Mouse (Mus musculus) heart, adult 11 months (tissue): ENCODE data around the gene Golph3.

Experiments
- DNase-seq: peaks from one replicate; pipeline ENCODE4 v3.0.0; 2022

Golph3 gene

DNA sequence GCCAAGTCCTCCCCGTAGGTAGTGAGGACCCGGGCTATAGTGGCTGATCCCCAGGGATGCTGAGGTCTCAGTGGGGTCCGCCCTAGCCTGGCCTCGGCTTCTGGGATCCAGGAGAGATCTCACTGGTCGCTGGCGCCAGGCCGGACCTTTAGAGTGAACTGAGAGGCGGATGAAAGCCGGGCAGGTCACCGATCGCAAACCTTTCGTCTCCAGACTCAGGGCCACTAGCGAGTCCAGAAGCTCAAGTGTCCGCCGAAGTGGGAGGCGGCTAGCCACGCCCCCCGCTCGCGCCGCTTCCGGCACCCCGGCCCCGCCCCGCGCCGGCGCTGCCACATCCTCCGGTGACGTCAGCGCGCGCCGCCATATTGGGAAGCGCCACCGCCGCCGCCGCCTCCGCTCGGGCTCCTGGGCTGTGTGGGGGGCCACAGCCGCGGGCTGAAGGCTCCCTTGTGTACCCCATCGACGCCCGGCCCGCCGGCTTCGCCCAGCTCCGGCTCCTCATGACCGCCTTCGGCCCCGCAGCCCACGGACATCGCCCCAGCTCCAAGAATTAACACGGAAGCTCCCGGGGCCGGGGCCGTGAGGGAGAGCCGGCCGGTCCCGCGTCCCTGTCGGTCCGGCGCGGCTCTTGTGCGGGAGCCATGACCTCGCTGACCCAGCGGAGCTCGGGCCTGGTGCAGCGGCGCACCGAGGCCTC, at the start of gene Golph3:
Gene Golph3 (plus strand): TSS at position 360 of the 697 bp plus-strand sequence.
- peak; percentile 100 for DNase-seq

DNA sequence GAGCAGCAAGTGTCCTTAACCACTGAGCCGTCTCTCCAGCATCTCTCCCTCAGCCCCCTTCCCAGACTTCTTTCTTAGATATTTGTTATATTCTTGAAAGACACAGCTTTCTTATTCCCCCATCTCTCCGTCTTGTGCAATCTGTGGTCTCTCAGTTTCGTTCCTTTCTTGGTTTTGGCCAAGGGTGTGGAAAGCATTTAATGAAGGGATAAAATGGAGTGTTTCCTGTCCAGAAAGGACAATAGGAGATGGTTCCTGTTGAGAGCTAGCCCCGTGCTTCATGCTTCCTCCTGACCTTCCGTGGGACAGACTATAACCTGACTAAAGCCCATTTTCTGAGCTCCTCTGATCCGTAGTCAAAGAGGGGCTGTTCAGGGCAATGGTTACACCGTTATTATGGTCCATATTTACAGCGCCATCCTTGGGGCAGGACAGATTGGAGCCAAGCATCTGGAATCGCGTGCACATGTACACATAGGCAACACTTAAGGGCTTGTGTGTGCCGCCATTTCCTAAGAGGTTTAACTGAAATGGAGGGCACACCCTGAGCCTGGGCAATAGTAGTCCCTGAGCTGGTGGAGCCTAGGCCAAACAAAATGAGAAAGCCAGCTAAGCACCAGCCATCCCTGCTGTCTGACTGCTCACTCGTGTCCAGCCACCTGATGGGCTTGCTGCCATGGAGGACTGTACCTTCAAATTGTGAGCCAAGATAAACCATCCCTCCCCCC, 47.8 kb upstream of the Golph3 start:
- no peak for DNase-seq

DNA sequence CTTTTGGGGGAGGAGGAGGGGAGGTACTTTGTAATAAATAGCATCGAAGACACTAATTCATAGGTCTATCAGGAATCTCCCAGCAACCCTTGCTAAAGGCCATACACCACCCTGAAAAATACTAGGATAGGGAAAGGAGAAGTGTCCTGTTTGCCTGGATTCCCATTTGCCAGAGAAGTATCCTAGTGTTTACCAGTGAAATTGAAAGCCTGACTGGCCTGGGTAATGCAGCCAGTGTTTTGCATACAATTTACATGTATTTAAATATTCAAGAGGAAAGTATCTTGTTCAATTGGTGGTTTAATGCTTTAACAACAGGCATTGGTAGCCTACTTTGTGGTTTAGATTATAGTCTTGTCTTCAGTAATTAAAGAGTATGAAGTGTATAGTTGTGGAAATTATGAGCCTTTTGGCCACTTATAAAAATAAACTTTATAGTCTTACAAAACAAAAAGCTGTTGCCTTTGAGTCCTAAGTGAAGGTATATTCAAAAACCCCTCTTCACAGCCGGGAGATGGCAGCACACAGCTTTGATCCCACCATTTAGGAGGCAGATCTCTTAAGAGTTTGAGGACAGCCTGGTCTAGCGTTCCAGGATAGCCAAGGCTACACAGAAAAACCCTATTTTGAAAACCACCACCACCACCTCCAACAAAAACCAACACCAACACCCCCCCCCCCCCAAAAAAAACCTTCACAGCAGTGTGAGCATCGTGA, 47.0 kb upstream of the Golph3 start:
- no peak for DNase-seq

DNA sequence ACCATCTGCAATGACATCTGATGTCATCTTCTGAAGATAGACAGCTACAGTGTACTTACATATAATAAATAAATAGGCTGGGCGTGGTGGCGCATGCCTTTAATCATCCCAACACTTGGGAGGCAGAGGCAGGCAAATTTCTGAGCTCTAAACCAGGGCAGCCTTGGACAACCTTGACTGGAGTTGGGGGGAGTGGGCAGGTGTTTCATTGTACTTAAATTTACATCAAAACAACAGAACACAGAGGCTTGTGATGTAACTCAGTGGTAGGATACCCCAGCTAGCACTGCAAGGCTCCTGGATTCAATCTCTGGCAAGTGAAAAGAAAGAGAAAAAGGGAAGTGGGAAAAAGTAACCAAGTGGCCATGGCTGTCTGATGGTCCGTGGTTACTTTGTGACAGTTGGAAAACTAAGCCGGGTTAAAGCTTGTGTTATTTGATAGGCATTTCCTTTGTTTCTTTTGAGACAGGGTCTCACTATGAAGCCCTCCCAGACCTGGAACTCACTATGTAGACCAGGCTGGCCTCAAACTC, 46.1 kb upstream of the Golph3 start:
- no peak for DNase-seq

DNA sequence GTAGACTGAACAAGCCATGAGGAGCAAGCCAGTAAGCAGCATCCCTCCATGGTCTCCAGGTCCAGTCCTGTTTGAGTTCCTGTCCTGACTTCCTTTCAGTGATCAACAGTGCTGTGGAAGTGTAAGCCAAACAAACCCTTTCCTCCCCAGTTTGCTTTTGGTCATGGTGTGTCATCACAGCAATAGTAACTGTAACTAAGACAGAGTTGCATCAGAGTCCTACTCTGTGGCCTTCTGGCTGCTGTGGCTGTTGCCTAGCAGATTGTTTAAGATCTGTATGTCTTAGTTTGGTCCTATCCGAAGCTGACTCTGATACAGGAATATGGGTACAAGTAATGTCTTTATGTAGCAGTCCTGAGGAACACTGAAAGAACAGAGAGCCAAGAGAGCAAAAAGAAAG, 41.4 kb upstream of the Golph3 start:
- no peak for DNase-seq

DNA sequence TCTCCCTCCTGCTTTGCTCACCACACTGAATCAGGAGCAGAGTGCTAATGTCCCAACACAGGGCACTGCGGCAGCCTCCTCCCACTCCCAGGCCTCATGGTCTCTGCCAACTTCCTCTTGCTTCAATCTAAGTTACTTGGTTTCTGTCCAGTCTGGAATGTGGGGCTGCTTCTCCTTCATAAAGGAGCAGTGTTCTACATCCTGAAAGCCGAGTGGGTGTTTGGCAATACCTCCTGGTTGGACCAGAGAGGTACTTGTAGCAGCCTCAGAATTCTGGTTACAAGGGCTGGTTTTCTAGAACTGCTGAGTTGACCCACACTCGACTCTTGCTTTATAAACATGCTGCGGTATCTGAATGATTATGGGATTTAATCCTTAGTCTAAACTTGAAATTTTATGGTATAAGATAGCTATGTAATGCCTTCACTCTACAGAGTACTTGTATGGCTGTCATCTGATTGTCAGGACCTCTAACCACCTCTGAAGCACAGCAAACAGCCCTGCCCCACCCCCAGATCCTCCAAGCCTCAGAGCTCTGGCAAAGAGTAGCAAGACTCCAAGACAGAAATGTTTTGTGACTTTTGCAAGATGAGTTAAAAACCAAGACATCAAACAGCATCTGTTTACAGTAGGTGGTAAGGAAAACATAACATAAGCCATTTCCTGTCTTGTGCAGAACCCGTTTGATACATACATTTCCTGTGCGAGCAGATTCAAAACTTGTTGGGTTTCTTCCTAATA, 36.3 kb upstream of the Golph3 start:
- peak; percentile 91 for DNase-seq

DNA sequence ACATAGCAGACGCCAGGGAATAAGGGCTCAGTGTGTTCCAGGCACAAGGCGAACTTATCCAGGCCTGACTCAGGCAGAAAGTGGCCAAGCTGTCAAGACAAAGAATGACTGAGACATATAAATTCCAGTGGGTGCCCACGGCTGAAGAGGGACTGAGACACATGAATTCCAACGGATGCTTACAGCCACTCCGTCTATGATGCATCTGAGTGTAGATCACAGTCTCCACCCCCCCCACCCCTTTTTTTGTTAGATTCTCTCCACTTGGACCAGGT, 35.8 kb upstream of the Golph3 start:
- DNase-seq = no peak

DNA sequence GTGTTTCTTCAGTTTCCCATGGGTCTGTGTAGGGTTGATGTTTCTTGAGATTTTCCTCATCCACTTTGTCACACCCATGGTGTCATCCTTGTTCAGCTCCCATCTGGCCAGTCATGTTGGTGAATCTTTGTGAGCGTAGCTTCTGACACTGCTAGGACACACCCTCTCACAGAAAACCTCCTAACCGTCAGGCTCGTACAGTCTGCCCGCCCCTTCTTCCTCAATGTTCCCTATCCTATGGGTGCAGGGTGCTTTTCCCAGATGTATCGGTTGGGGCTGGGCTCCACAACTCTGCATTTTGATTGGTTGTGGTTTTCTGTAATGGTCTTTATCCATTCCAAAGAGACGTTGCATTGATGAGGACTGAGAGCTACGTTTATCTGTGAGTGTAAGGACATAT, 30.9 kb upstream of the Golph3 start:
- no peak for DNase-seq

DNA sequence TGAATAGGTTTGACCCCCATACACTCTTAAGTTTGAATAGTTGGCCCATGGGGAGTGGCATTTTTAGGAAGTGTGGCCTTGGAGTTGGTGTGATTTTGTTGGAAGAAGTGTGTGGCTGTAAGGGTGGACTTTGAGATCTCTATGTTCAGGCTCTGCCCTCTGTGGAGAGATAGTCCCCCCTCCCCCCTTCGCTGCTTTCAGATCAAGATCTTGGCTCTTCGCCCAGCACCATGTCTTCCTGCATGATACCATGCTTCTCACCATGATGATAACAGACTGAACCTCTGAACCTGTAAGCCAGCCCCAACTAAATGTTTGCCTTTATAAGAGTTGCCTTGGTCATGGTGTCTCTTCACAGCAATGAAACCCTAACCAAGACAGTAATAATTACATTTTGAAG, 29.5 kb upstream of the Golph3 start:
- DNase-seq = no peak

DNA sequence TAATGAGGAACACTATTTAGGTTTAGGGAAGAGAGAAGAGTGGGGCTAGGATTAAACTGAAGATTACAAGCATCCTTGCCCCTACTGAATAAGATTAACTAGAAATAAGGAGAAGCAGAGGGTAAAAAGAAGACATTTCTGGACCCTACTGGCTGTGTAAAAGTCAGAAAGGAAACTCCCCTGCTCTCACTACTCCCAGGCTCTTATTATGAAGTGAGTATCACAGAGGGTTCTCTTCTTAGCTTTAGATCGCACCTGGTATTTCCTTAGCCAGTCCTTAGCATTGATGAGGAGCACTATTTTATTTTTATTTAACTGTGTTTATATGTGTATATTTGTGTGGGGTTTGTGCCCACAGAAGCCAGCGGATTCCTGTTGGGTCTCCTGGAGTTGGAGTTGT, 25.0 kb upstream of the Golph3 start:
- no peak for DNase-seq

DNA sequence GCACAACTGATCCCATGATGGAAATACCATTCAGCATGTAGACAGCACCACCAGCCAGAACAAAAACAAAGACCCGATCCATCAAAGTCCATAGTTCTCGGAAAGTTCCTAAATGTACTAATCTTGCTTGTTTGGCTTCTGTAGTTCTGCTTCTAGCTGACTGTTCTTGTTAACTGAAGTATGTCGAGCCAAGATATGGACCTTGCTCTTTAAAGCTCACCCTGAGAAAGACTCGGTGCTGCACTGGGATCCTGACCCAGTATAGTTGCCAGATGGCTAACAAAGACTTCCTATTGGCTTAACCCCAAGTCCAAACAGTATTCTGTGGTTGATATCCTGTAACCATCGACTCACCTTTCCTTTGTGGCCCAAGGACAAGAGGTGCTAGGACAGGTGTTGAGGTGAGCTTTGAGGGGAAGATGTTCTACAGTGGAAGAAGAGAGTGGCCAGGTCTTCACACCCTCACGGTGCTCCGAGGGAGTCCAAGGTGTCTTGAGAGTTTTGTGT, 23.0 kb upstream of the Golph3 start:
- DNase-seq = peak; percentile 62

DNA sequence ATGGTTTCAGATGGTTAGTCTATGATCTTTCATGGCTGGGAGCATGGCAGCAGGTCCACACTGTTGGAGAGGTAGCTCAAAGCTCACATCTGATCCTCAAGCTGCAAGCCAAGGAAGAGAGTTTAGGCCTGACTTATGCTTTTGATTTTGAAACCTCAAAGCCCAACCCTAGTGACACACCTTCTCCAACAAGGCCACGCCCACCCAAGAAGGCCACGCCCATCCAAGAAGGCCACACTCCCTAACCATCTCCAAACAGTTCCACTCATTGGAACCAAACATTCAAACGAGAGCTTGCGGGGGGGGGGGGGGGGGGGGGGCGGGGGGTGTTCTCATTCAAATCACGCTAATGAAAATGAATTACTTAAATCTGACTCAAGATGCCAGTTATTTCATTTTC, 19.5 kb upstream of the Golph3 start:
- DNase-seq = no peak

DNA sequence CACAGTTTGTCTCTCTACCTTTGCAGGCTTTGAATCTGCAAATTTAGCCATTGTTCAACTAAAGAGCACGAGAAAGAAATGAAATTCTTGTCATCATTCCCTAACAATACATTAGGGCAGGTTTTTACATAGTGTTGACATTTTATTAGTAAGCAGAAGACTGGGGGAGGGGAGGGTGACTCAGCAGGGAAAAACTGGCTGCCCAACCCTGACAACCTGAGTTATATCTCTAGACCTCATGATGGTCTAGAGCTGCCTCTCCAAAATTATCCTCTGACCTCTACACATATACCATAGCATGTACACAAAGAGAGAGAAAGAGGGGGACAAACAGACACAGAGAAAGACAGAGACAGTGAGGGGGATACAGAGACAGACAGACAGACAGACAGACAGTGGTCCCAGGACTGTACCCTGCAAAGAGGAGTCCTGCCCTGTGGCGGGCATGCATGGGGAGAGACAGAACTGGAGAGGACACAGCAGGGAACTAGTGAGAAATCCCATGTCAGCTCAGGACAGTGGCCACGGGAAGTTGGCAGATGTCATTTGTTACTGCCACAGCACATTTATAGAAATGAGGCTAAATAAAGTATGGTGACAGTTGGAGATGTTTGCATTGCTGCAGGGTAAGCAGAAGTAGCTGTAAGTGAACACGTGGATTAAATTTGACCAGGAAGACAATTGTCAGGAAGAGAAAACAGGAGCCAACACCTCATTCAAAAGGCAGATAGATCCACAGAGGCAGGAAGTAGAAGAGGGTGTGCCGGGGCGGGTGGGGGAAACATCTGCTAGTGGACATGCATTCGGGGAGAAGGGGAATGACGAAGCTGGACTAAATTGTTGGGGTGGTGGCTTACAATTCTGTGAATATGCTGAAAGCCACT, 14.8 kb upstream of the Golph3 start:
- DNase-seq = peak; percentile 95

DNA sequence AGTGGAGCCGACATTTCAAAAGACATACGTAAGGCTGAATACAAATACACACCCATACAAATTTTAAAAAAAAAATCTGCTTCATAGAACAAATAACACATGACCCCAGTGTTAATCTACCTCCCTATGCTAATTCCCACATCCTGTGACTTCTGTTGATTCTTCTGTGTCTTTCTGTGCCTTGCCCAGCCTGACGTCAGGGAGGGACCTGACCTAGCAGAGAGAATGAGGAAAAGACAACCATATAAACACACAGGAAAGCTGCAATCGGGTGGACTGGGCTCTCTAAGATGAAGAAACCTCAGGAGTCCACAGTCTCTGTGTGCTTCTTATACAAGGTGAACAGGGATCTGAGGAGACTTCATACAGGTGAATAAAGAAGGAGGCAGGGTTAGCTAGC, 14.1 kb upstream of the Golph3 start:
- DNase-seq = no peak

DNA sequence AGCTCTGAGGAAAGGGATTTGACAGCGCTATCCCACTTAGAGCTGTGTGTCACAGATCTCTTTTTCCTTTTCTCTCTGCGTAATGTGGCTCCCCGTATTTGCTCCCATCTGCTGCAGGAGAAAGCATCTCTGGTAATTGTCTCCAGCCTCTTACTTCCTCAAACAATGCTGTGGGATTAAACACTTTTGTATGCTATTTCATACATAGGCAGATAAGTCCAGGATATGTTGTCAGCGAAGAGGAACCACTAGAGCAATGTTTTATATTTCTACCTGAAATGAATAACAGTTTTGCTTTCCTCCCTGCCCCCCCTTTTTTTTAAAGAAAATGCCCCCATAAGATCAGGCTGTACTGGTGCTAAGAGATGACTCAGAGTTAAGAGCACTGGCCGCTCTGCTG, 12.7 kb upstream of the Golph3 start:
- peak; percentile 63 for DNase-seq

DNA sequence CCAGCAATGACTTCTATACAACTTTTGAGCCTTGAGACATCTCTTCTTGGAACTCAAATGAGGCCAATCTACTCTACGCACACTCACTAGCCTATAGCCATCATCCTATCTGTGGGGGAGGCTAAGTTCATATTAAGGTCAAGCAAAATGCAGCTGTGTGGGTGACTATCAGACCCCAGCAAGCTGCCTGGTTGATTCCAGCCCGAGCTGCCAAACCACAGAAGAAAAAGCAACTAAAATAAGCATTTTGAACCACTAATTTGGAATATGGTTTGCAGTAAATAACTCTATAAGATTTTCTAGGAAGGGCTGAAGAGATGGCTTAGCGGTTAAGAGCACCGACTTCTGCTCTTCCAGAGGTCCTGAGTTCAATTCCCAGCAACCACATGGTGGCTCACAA, 10.6 kb upstream of the Golph3 start:
- no peak for DNase-seq

DNA sequence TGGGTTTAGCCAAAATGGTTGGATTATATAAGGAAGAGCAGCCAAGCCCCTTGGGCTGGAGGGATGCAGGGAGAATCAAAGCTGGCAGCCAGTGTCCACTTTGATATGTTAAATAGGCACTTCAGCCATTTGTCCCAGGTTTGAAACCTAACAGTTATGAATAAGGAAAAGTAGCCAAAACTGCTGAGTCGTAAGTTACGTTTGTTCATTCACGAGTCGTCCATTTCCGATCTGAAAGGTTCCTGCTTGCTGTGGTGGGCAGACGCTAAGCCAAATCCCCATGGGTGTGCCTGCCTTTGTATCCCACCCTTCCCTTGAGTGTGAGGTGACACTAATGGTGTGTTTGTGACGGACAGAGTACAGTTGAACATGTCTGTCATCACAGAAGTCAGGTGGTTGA, 9.8 kb upstream of the Golph3 start:
- no peak for DNase-seq

DNA sequence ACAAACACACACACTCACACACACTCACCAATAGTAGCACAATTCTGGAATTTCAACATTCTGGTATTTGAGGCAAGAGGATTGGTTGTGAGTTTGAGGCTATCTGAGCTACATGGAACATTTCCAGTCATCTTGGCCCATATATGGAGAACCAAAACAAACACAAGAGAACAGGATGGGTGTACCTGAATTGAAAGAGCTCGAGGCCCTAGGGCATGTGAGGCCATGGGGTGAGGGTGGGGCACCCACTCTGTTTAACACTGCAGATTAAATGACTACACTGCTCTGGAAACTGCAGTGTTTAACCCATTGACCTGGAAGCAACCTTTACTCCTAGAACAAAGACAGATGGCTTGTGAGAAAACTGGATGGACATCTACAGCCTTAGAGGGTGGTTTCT, 8.0 kb upstream of the Golph3 start:
- peak; percentile 95 for DNase-seq

DNA sequence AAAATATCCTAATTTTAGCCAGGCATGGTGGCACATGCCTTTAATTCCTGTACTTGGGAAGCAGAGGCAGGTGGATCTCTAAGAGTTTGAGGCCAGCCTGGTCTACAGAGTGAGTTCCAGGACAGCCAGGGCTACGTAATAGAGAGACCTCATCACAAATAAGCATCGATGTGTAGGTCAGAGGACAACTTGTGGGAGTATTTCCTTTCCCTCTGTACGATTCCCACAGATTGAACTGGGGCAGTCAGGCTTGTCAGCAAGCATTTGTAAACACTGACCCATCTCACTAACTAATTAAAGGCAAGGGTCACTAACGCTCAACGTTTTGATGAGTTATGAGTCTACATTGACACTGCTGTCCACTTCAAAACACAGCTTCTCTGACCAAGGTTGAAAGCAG, 6.7 kb upstream of the Golph3 start:
- DNase-seq = no peak

DNA sequence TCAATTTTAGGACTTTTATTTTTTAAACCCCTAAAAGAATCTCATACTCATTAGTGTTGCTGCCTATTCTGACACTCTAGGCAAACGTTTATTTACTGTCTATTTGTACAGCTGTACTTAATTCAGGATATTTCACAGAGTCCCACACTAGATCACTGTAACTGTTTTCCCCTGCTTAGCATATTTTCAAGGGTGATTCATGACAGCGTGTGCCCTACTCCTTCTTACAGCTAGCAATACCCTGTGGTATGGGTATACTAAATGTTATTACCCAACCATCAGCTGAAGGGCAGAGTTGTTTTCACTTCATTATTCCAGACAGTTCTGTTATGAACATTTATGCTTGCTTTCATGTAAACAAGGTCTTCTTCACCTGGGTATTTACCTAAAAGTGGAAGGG, 5.3 kb upstream of the Golph3 start:
- DNase-seq = no peak

DNA sequence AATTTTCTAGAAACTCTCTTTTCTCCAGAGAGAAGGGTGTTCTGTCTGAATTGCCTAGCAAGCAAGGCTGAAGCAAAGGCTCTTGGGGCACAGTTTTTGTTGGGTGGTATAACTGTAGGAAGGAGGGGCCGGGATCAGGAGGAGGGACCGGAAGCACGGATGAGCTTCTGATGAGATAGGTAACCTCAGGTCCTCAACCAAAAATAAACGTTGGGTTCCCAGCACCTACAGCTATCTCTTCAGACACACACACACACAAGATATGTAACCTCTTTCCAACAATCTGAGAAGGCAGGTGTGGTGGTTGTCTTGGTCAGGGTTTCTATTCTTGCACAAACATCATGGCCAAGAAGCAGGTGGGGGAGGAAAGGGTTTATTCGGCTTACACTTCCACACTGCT, 4.0 kb upstream of the Golph3 start:
- DNase-seq = no peak

DNA sequence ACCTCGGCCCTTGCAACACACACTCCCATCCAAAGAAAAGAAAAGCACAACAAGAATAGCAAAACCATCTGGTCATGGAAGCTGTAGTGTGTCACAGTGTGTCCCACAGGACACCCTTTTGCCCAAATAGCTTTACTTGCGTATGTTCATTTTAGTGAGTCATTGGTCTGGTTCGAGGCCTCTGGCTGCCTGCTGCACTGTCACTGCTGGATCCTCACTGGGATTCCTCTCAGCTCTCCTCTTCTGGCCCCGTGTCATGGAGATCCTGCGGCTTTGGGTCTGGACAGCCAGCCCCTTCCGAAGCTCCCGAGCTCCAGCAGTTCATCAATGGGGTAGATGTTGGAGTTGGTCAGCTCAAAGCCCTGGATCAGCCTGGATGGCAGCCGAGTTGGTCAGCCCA, 2.8 kb upstream of the Golph3 start:
- peak; percentile 94 for DNase-seq
